Mouse (Mus musculus): Measurements from ENCODE around the gene Nap1l2. TPM values are rescaled to one million over a fixed set of nuclear protein-coding genes. Genes with fewer than 3 reads are reported as not detected.
"Not testable (repeated sequence)": the region's sequence is repeated elsewhere in the genome, so short reads cannot be mapped to it uniquely, and the experiment has no call there.

Nap1l2 gene
- 31.8 and 36.1 TPM in 2 replicates for polyA plus RNA-seq (2015; fragmentation: Nextera tagmentation; extraction: Ambion mirVana)

DNA sequence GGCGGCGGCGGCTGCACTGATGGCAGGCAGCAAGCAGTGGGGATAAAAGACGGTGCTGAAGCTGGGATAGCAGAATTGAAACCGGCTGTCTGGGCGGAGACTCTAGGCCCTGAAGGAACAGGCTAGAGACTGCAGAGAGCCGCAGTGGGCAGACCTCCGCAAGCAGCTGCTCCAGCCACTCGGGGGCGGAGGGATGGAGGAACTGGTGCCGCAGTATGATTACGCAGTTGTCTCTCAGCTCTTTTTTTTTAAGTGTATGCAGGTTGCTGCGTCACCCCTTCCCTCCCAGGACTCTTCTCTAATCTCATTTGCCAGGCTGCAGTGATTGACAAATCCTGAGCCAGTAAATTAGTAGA is at the start of gene Nap1l2:
Gene Nap1l2 (minus strand): TSS at position 210 of the 356 bp plus-strand sequence.
- WGBS, result 10% methylated on average over 13 of the region's 13 CpGs

DNA sequence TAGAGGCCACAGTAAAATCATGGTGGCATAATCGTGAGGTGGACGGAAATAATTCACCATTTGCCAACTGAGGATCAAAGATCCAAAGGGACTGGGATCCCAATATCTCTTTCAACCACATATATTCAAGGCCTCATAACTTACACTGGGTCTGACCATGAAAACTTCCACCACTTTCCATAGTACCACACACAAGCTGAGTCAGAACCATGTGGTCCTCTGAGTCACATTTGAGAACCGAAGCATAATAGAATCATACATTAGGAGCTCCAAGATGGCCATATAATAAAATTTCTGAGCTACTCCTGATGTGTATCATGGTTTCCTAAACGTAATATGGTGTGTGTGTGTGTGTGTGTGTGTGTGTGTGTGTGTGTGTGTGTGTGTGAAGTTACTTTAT is 28.8 kb upstream of the Nap1l2 start:
- Histone ChIP-seq H3K4me2 (no peak overlapping the region), H3K27ac (no peak overlapping the region), H3K9me3 (replicated peaks) (no peaks in the 10 kb centered on the region), H3K27me3 (0 out of 2 replicates have a peak, but pooled peaks cover 4% of the 10 kb centered on the region), H3K4me3 (no peak overlapping the region), H3K9ac (no peak overlapping the region), H3K36me3 (ENCODE audit: poor library complexity, severe bottlenecking) (no peaks in the 10 kb centered on the region), H3K4me1 (no peaks in the 10 kb centered on the region)
- 81% methylated on average over 4 of the region's 4 CpGs for WGBS
- no peak for ATAC-seq

More for the DNA sequence above, at the start of gene Nap1l2:
- Histone ChIP-seq H3K27me3 (peaks cover 9% of the 10 kb centered on the region; the same call in 1 of the 2 replicates), H3K9ac (peak within 1 kb of the TSS; percentile 62), H3K4me3 (peak within 1 kb of the TSS; percentile 48), H3K27ac (peak within 1 kb of the TSS; percentile 76), H3K36me3 (ENCODE audit: poor library complexity, severe bottlenecking) (no peaks in the 10 kb centered on the region), H3K9me3 (replicated peaks) (no peaks in the 10 kb centered on the region), H3K4me2 (peak within 1 kb of the TSS; percentile 60), H3K4me1 (no peaks in the 10 kb centered on the region)
- peak; percentile 96 for ATAC-seq

DNA sequence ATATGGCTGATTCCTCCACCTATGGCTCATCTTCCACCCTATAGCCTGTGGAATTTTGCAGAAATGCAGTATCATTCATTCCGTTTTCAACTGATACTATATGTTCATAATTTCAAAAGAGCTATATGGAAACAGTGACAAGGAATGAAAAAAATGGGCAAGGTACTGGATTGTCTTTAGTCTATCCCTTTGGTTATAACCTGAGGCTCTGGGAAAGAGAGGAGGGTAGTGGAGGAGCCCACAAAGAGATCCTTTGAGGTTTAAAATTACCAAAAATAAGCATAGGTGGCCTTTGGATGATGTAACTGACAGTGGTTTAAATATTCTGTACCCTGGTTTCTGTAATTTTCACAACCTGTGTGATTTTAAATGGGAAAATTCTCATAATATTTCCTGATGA is 389 bp upstream of the Nap1l2 start:
- ATAC-seq, result peak; percentile 54; the same call in 1 of the 2 replicates
- H3K27me3 ChIP-seq, result peaks cover 9% of the 10 kb centered on the region; the same call in 1 of the 2 replicates
- no peaks in the 10 kb centered on the region for H3K9me3 ChIP-seq (replicated peaks)
- H3K36me3 ChIP-seq (ENCODE audit: poor library complexity, severe bottlenecking), result no peaks in the 10 kb centered on the region
- WGBS, result 34% methylated on average over 1 of the region's 1 CpGs
- peak overlapping the region; percentile 48 for H3K4me3 ChIP-seq
- peak overlapping the region; percentile 60 for H3K4me2 ChIP-seq
- H3K4me1 ChIP-seq, result no peaks in the 10 kb centered on the region
- peak overlapping the region; percentile 62; the same call in 1 of the 2 replicates for H3K9ac ChIP-seq
- peak overlapping the region; percentile 44 for H3K27ac ChIP-seq

DNA sequence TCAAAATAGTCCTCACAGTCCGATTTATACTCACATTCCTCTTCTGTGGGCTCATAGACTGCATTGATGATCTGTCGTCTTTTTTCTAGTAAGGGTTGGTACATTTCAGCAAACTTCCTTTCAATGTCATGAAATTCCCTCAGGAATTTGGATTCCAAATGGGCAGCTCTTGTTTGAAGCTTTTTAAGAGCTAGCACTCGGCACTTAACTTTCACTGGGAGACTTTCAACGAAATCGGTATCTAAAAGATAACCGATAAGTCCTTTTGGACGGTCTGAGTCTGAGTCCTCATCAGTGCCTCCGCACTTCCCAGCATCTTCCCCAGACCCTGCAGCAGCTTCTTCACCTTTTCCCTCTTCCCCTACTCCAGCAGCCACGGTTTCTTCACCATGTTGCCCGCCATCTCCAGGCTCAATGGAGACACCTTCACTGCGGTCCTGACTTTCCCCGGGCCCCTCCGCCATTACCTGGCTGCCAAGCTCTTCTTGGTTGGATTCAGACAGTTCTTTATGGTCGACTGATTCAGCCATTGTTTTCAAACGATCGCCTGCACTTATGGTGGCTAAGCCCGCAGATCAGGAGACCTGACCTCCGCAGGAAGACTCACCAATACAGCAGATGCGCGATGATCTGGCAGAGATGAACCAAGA is 534 bp downstream of the Nap1l2 start:
- H3K27me3 ChIP-seq, result peaks cover 9% of the 10 kb centered on the region; the same call in 1 of the 2 replicates
- H3K4me2 ChIP-seq, result peak overlapping the region; percentile 60
- no peaks in the 10 kb centered on the region for H3K36me3 ChIP-seq (ENCODE audit: poor library complexity, severe bottlenecking)
- H3K9ac ChIP-seq, result peak overlapping the region; percentile 62
- H3K4me1 ChIP-seq, result no peaks in the 10 kb centered on the region
- peak; percentile 36 for ATAC-seq
- 15% methylated on average over 20 of the region's 20 CpGs for WGBS
- H3K27ac ChIP-seq, result peak overlapping the region; percentile 76
- H3K9me3 ChIP-seq (replicated peaks), result no peaks in the 10 kb centered on the region
- H3K4me3 ChIP-seq, result peak overlapping the region; percentile 48

DNA sequence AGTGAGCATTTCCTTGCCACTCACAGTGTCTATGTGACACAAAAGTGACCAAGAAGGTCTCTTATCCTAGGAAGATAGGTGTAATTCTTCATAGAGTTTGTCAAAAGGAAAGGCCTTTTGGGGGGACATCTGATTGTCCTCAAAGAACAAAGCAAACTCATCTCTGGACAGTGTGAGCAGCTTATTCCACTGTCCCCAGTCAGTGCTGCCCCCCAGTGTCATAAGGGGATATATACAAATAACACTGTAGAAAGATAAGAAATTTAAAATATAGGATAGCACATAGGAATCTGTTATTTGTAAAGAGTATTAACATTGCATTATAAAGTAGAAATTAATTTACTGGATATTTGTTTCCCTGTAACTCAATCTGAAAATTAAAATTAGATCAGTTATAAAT is 2.9 kb downstream of the Nap1l2 start:
- Histone ChIP-seq H3K27me3 (peaks cover 9% of the 10 kb centered on the region; the same call in 1 of the 2 replicates), H3K9ac (no peak overlapping the region), H3K4me1 (no peaks in the 10 kb centered on the region), H3K4me2 (no peak overlapping the region; the same call in 1 of the 2 replicates), H3K4me3 (no peak overlapping the region), H3K36me3 (ENCODE audit: poor library complexity, severe bottlenecking) (no peaks in the 10 kb centered on the region), H3K9me3 (replicated peaks) (no peaks in the 10 kb centered on the region), H3K27ac (no peak overlapping the region)
- ATAC-seq, result no peak

DNA sequence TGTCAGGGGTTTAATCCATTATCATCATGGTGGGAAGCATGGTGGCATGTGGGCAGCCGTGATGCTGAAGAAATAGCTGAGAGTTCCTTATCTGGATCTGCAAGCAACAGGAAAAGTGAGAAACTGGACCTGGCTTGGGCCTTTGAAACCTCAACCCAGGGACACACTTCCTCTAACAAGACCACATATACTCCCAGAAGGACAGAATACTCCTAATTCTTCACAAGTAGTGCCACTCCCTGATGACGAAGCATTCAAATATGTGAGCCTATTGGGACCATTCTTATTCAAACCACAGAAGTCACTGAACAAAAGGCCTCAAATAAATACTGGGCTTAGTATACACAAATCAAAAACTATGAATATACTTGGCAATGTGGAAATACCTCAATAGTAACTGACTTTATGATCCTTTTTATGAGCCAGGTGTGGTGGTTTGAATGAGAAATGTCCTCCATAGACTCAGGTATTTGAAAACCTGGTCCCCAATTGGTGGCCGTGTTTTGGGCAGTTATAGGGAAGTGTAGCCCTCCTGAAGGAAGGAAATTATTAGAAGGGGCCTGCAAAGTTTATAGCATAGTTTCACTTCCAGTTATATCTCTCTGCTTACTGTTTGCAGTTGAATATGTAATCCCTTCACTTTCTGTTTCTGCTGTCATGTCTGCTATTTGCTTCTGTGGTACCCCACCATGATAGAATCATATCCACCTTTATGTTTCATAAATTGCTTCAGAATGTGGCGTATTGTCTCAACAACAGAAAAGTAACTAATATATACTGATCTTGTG is 6.5 kb downstream of the Nap1l2 start:
- Histone ChIP-seq H3K9me3 (replicated peaks) (no peaks in the 10 kb centered on the region), H3K4me1 (no peaks in the 10 kb centered on the region)
- 74% methylated on average over 4 of the region's 4 CpGs for WGBS

DNA sequence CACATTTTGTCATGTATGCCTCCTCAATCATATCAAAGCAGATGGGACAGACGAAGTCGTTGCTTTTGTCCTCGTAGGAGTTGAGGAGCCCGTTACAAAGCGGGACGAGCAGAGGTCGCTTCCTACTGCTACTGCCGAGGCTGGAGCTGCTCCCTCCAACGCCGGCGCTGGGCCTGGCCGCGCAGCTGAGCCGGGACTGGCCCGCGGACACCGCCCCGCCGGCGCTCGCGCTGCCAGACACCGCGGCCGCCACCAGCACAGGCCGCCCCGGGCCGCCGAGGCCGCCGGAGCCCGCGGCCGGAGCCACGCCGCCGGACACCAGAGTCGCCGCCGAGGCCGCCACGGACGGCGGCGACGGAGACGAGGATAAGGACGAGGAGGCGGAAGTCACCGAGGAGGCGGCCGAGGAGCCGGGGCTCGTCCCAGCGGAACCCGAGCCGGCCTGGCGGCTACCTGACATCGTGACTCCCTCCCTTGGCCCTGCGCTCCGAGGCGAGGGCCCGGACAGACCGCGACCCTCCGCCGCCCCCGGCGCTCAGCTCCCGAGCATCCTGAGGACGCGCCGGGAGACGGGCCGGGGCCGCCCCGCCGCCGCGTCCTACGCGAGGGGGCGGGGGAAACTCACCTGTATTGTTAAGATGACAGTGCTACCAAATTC is 21.4 kb downstream of the Nap1l2 start:
- ATAC-seq, result peak; percentile 93
- H3K9ac ChIP-seq; H3K9me3 ChIP-seq (replicated peaks); H3K27ac ChIP-seq; H3K4me1 ChIP-seq; H3K36me3 ChIP-seq (ENCODE audit: poor library complexity, severe bottlenecking): not testable (repeated sequence)
- H3K4me3 ChIP-seq, result peak overlapping the region; percentile 34
- H3K27me3 ChIP-seq, result peaks cover 14% of the 10 kb centered on the region; the same call in 1 of the 2 replicates
- 17% methylated on average over 32 of the region's 83 CpGs for WGBS
- H3K4me2 ChIP-seq, result peak overlapping the region; percentile 43

More for the DNA sequence above, 6.5 kb downstream of the Nap1l2 start:
- Histone ChIP-seq H3K36me3 (ENCODE audit: poor library complexity, severe bottlenecking) (no peaks in the 10 kb centered on the region), H3K9ac (no peak overlapping the region), H3K27me3 (peaks cover 3% of the 10 kb centered on the region; the same call in 1 of the 2 replicates), H3K27ac (no peak overlapping the region), H3K4me2 (no peak overlapping the region), H3K4me3 (no peak overlapping the region)
- no peak for ATAC-seq

DNA sequence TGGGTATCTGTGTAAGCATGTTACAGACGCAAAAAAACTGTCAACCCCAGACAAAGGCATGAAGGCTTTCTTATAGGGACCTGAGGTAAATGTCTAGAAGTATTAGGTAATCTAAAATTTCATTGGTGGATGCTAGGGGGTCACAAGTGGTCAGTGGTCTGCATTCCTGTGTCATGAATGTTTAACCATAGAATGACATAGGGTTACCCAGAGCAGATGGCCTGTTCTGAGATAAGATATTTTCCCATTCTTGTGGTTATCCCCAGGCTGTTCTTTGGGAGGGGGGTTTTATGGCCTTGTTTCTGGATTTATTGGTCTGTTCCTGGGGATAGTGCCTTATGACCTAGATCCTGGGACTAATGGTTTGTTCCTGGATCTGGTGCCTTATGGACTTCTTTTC is 30.3 kb downstream of the Nap1l2 start:
- no peak overlapping the region for H3K4me2 ChIP-seq
- H3K9me3 ChIP-seq (replicated peaks), result no peaks in the 10 kb centered on the region
- no peak overlapping the region for H3K27ac ChIP-seq
- no peaks in the 10 kb centered on the region for H3K36me3 ChIP-seq (ENCODE audit: poor library complexity, severe bottlenecking)
- H3K4me3 ChIP-seq, result no peak overlapping the region
- no peaks in the 10 kb centered on the region for H3K4me1 ChIP-seq
- H3K27me3 ChIP-seq, result peaks cover 29% of the 10 kb centered on the region; the same call in 1 of the 2 replicates
- no peak overlapping the region for H3K9ac ChIP-seq
- no peak for ATAC-seq
- 54% methylated on average over 1 of the region's 1 CpGs for WGBS

DNA sequence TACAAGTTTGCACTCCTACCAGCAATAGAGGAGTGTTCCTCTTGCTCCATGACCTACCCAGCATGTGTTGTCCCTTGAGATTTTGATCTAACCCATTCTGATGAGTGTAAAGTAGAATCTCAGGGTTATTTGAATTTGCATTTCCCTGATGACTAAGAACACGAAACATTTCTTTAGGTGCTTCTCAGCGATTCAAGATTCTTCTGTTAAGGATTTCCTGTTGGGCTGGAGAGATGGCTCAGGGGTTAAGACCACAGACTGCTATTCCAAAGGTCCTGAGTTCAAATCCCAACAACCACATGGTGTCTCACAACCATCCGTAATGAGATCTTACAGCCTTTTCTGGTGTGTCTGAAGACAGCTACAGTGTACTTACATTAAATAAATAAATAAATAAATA is 47.9 kb downstream of the Nap1l2 start:
- Histone ChIP-seq H3K9ac (no peak overlapping the region), H3K4me1 (no peaks in the 10 kb centered on the region), H3K27me3 (no peaks in the 10 kb centered on the region), H3K36me3 (ENCODE audit: poor library complexity, severe bottlenecking) (no peaks in the 10 kb centered on the region), H3K9me3 (replicated peaks) (no peaks in the 10 kb centered on the region), H3K4me3 (no peak overlapping the region), H3K4me2 (no peak overlapping the region), H3K27ac (no peak overlapping the region)
- no peak for ATAC-seq
- WGBS, result 84% methylated on average over 3 of the region's 3 CpGs

Other genes with a start within 250 kb of the Nap1l2 start
- not detected in 2 replicates for gene Cdx4, start 134.8 kb upstream of the Nap1l2 start, polyA plus RNA-seq (2015; fragmentation: Nextera tagmentation; extraction: Ambion mirVana)
- 6.7 and 6.9 TPM in 2 replicates for gene Chic1, start 169.8 kb upstream of the Nap1l2 start, polyA plus RNA-seq (2015; fragmentation: Nextera tagmentation; extraction: Ambion mirVana)
- 0.38 and 0.77 TPM in 2 replicates for gene Tsx, start 227.8 kb upstream of the Nap1l2 start, polyA plus RNA-seq (2015; fragmentation: Nextera tagmentation; extraction: Ambion mirVana)
- not detected in 2 replicates for gene Gm26992, start 235.4 kb upstream of the Nap1l2 start, polyA plus RNA-seq (2015; fragmentation: Nextera tagmentation; extraction: Ambion mirVana)

Measured in forebrain, embryonic 13.5 days (tissue).